Mouse (Mus musculus) heart, postnatal 14 days (tissue): Measurements from ENCODE around the gene Ccnf. TPM values are rescaled to one million over a fixed set of nuclear protein-coding genes. Genes with fewer than 3 reads are reported as not detected.
A peak's percentile ranks its signal among the peaks of the same experiment; 100 is the strongest.

Source experiments
- DNase-seq, 2 experiments: peaks; one replicate each; pipeline ENCODE4 v3.0.0; 2021 to 2022
- intact Hi-C: fragments of 180-260 bp; cut with DNase I; formaldehyde crosslinking; loops from one replicate; pipeline ENCODE4 v1.15.1; 2025
- long read RNA-seq, 2 experiments: library from polyadenylated mRNA; stranded (forward); transcript quantifications; one replicate each; pipeline ENCODE4 v2.0.0; 2021
- total RNA-seq, 2 experiments: library from RNA; stranded (reverse); gene quantifications; 2 replicates each; pipeline ENCODE4 v1.2.3; 2021

Ccnf gene
- total RNA-seq, result 1 to 10 TPM; 2.7 to 4.8 TPM
- long read RNA-seq, experiment 1, full-length matches to known transcripts, result 5 of 10 reads
- long read RNA-seq, experiment 1, partial matches to known transcripts, result 3 of 10 reads
- long read RNA-seq, experiment 1, other reads (novel, unspliced or antisense), result 2 of 10 reads
- long read RNA-seq, experiment 2, full-length matches to known transcripts, result 3 of 3 reads
- long read RNA-seq, experiment 2, partial matches to known transcripts, result 0 of 3 reads
- long read RNA-seq, experiment 2, other reads (novel, unspliced or antisense), result 0 of 3 reads

DNA sequence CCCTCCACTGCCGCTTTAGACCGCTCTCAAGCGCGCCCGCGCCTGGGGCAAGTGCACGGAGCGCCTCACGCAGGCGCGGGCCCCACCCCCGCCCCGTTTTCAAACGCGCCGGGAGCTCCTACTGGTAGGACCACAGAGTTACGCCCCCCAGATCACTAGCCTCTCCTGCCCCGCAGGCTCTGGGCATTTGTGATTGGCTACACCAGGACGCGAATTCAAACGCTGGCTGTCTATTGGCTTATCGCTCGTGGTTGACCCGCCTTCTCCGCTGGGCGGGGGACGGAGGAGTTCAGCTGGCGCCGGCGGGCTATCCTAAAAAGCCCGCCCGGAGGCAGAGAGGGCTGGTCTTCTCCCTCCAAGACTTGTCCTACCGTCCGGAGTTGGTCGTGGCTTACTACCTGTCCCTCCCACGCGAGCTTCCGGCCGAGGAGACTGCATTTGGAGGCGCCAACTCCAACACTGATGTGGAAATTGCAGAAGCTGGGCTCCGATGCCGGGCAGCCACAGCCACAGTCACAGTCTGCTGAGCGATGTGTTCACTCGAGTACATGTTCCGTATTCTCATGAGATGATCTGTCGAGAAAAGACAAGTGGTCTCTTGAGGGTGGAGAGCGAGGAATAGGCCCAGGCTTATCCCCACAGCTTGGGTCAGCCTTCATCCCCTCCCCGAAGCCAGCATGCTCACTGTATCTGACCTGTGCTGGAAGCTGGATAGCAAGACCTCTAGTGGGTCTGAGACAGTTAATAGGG is at the start of gene Ccnf:
TSS of gene Ccnf (minus strand) at position 165 of the 750 bp plus-strand sequence.
- intact Hi-C loops, result loop anchor here (5.0 kb wide), 2 partner anchors 44 to 79 kb away; partner anchors contain the start of genes Ntn3 and Tbc1d24
- peak; percentile 94 to 95 for DNase-seq

DNA sequence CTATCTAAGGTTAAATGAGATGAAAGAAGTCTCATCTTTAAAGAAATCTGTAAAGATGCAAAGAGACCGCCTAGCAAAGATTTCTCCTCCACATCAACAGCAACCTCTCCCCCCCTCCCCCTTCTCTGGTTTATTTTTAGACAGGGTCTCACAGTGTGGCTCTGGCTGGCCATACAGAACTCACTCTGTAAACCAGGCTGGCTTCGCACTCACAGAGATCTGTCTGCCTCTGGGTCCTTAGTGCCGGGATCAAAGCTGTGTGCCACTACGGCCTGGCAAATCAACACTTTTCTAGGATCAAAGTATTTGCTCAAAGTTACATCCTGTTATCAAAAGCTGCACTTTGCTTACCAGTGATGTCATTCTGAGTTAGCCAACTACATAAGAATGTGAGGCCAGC is 49.4 kb upstream of the Ccnf start:
- intact Hi-C loops, result no loop called here

DNA sequence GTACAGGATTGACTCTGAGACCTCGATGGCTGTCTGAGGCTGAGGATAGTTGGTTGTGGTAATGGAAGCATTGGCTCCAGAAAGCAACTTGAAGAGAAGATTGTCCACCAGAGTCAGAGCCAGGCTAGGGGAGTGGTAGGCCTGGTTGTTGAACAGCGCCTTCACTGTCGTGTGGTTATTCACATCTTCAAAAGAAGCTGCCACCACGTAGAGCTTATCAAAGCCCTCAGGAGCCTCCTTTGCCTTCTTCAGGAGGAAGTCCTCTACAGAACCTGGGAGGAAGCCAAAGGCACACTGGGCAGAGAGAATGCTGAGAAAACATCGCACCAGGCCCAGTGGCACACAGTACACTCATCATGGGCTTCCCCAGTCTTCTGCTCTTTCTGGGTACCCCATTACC is 38.1 kb upstream of the Ccnf start:
- no peak for DNase-seq
- intact Hi-C loops, result no loop called here

More for the DNA sequence above, 49.4 kb upstream of the Ccnf start:
- no peak for DNase-seq

DNA sequence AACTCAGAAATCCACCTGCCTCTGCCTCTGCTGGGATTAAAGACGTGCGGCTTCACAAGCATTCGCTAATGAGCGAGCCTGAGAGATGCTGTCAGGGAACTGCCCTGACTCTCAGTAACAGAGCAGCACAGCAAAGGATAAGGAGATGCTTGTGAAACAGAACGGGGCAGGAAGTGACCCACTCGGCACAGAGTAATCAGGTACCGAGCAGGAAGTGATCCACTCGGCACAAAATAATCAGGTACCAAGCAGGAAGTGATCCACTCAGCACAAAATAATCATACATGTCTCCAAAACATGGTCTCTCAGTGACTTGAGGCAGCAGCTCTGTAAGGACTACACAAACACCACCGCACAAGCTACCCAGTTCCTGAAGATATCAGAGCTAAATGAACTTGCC is 37.2 kb upstream of the Ccnf start:
- DNase-seq, result no peak
- intact Hi-C loops, result no loop called here

DNA sequence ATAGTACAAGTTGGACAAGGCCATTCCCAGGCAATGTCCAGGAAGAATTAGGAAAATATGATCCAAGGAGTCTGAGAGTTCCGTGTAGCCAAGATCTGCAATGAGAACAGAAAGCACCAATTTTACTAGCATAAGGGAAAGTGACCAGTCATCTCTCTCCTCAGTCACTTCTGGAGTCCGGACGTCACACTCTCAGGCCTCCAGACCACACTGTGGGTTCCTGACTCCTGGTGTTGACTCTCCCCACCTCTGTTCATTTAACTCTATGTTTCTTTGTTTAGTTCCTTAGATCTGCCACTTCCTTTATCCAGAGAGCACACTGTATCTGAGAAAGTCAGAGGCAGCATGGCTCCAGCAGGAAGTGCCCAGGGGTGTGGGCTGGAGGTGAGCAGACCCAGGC is 34.4 kb upstream of the Ccnf start:
- no peak for DNase-seq
- intact Hi-C loops, result no loop called here

DNA sequence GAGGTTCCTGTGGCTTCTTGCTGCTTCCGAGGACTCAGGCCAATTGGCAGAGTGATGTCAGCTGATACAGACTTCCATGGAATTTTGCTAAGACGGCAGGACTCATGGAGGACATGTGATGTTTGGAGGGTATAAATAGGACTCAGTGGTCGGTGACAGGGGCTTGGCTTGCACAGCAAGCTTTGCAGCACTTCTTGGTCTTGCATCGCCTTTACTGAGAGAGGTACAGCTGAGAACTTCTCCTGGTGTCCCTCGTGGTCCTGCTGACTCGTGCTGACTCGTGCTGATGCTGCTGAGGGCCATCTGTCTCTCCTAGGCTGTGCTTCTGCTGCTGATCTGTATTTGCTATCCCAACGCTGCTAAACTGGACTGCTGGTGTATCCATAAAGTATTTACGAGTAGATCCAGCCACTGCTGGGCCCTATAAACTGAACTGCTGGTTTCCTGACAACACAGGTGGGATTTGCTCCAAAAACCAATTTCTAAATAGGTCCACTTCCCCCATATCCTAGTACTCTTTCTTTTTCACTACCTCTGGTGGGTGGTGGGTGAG is 32.1 kb upstream of the Ccnf start:
- no peak for DNase-seq
- intact Hi-C loops, result no loop called here

DNA sequence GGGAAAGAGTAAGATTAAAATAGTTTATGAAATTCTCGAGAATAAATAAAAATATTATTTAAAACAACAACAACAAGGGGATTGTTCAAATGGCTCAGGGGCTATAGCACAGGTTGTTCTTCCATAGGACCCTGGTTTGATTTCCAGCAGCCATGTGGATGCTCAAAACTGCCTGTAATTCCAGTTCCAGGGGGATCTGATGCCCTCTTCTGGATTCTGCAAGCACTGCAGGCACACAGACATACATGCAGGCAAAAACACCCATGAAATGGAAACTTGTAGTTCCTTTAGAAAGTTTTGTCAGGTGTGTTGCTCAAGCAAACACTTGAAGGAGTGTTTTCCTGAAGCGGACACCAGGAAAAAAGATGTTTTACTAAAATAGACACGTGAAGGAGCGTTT is 31.4 kb upstream of the Ccnf start:
- intact Hi-C loops, result no loop called here
- no peak for DNase-seq

DNA sequence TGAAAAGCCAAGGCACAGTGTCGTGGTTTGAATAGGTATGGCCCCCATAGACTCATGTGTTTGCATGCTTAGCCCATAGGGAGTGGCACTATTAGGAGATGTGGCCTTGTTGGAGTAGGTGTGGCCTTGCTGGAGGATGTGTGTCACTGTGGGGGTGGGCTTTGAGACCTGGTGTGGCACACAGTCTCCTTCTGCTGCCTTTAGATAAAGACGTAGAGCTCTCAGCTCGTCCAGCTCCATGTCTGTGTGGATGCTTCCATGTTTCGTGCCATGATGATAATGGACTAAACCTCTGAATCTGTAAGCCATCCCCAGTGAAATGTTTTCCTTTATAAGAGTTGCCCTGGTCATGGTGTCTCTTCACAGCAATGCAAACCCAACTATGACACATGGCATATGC is 28.6 kb upstream of the Ccnf start:
- DNase-seq, result no peak
- intact Hi-C loops, result no loop called here

DNA sequence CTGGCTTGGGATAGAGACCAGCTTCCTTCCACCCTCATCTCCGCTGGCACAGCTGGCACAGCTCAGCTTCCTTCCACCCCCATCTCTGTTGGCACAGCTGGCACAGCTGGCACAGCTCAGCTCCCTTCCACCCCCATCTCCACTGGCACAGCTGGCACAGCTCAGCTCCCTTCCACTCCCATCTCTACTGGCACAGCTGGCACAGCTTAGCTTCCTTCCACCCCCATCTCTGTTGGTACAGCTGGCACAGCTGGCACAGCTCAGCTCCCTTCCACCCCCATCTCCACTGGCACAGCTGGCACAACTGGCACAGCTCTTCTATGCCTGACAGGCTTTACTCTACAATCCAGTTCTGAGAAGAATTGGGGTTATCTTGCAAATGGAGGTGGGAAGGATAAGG is 15.8 kb upstream of the Ccnf start:
- no peak for DNase-seq
- intact Hi-C loops, result no loop called here

DNA sequence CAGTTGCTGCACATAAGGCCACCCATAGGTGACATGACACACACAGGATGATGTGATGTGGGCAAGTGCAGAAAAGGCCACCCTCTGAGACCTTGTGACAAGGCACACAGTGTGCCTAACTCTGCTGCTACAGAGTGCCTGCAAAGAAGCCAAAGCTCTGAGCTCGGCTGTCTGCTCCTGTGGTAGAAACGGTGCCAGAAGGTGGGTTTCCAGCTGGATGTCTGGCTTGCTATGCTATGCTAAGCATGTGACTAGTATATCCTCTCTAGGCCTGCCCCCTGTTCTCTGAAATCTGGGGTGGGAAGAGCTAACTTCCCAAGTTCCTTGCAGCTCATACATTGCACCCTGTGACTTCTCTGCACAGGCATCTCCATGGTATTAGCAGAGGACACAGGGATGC is 13.5 kb upstream of the Ccnf start:
- no peak for DNase-seq
- intact Hi-C loops, result no loop called here

DNA sequence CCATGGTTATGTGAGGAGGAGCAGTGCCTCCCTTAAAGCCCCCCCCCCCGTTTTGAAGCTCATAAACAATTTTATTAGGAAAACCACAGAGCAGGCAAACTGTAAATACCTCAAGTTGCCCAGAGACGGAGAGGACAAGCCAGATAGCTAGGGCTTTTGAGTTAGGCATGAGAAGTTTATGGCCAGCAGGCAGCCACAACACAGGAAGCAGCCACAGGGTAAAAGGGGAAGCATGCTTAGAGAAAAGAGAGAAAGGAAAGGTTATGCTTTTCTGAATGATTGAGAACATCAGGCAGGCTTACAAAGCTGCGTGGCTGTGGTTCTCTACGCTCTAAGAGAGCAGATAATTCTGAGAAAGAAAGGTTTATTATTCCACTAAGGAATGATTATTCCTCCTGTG is 9.2 kb upstream of the Ccnf start:
- intact Hi-C loops, result no loop called here
- DNase-seq, result no peak

DNA sequence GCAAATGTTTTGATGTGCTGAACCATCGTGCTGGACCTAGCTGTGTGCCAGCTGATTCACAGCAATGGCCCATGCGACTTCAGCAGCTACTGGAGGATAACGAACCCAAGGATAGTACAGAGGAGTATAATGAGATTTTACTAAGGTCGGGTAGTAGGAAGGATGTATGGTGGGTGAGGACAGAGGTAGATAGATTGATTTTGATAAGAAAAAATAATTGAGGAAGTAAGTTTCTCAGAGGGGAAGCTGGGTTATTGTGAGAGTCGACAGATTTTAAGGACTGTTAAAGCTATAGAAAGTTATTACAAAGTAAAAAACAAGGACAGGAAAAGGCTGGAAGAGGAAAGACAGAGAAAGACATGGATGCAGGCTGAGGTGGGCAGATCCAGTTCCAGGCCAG is 8.4 kb upstream of the Ccnf start:
- no peak for DNase-seq
- intact Hi-C loops, result no loop called here

DNA sequence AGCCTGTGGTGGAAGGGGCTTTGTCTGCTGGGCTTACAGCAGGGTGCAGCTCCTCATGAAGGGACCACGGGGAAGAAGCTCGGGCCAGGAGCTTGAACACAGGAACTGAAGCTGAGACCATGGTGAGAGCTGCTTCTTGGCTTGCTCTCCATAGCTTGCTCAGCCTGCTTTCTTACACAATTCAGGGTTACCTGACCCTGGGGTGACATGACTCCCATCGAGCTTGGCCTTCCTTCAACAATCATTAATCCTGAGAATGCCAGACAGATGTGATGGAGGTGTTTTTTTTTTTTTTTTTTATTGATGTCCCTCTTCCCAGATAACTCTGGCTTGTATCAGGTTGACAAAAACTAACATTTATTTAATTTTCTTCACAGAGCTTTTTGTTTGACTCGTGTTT is 7.7 kb upstream of the Ccnf start:
- DNase-seq, result no peak
- intact Hi-C loops, result no loop called here

DNA sequence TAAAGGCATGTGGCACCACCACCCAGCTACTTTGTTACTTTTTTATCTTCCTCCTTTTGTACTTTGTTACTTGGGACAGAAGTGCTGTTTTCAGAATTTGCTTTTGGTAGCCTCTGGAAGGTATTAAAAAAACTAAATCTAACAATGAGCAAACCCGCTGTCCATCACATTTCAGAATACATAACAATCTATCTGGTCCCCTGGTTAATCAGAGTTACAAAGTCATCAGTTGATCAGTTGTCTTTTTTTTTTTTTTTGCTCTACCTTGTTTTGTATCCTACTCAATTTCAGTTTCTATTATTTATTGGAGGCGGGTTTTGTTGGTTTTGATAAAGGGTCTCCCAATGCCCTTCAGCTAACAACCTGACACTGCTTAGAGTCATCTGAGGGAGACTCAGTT is 1.0 kb upstream of the Ccnf start:
- no peak for DNase-seq
- intact Hi-C loops, result loop anchor here (5.0 kb wide), 2 partner anchors 45 to 80 kb away; partner anchors contain the start of genes Ntn3 and Tbc1d24

DNA sequence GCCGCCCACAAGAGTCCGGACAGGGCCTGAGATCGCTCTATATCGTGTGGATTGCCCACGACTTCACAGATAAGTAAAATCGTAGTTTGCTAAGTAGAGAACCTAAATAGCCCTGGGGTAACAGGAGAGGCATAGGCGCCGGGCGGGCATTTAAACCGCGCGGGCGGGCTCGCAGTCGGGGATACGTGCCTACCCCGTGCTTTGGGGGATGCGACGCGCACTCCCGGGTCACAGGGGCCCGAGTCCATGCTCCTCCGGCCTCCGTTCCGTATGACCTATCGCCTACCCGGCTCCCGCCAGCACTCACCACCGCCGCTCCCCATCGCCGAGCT is 330 bp downstream of the Ccnf start:
- intact Hi-C loops, result loop anchor here (5.0 kb wide), 2 partner anchors 44 to 79 kb away; partner anchors contain the start of genes Ntn3 and Tbc1d24
- no peak for DNase-seq

DNA sequence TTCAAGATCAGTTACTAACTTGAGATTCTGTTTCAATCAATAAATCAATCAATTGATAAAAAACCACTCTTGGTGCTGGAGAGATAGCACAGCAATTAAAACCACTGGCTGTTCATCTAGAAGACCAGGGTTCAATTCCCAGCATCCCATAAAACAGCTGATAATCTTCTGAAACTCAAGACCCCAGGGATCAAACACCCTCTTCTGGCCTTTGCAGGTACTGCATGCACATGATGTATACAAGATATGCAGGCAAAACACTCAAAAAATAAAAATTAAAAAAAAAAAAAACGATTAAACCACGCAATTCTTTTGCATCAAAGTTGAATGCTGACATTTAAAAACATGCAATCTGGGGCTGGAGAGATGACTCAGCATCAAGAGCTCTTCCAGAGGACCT is 2.6 kb downstream of the Ccnf start:
- intact Hi-C loops, result no loop called here
- no peak for DNase-seq

DNA sequence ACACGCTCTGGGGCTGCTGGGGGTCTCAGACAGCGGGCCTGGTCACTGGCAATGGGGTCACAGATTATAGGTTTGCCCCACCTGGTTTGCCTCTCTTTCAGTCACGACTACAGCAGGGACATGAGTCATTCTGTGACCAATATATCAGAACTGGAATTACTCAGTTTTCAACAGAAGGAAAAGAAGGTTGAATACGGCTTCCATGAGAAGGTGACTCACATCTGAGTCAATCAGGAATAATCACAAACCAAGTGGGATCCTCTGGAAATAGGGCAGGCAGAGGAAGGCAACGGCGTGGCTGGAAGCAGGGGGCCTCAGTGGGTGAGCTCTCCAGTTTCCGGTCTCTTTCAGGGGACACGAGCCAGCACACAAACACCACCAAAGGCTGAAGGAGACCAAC is 7.2 kb downstream of the Ccnf start:
- intact Hi-C loops, result loop anchor here (5.0 kb wide), 1 partner anchor 67 kb away; no protein-coding TSS in a partner anchor
- DNase-seq, result no peak

DNA sequence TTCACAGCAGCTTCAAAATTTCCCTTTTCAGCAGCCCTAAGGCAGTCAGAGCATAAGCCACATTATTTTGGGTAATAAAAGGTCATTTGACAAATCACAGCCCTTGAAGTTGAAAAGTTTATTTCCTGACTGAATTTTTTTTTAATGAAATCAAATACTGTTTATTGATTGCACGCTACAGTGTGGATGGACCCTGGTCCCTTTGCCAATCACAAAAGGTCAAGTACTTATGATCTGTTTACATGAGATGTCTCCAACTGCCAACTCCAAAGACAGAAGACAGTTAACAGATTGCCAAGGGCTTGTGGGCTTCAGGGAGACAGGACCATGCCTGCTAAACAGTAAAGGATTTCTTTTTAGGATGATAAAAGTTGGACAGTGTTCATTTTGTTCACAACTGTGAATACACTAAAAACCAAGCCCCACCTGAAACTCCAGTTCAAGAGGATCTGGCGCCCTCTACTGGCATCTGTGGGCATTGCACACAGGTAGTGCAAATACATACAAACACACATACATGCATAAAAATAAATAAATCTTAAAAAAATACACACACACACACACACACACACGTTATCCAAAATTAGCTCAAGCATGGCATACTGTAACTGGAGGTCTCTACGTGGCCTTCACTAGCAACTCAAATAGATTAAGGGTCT is 7.8 kb downstream of the Ccnf start:
- DNase-seq, result peak in 1 of 2 experiments; percentile 46
- intact Hi-C loops, result loop anchor here (5.0 kb wide), 1 partner anchor 66 kb away; no protein-coding TSS in a partner anchor

DNA sequence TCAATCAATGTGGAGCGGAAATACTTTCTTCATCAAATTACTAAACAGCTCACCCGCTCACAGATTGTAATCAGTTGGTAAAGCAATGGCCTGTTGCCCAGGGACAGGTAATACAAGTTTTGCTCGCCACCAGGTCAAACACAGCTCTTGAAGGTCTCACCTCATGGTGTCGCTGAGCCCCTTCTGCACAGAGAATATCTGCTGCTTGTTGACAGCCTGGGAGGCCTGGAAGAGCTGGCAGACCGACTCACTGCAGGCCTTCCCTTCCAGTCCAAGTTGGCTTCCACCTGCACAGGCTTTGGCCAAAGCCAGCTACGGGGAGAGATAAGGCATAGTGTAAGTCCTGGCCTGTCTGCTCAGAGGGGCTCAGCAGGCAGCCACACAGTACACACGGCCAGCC is 14.4 kb downstream of the Ccnf start:
- intact Hi-C loops, result loop anchor here (5.0 kb wide), 1 partner anchor 70 kb away; no protein-coding TSS in a partner anchor
- peak; percentile 43 to 56 for DNase-seq

DNA sequence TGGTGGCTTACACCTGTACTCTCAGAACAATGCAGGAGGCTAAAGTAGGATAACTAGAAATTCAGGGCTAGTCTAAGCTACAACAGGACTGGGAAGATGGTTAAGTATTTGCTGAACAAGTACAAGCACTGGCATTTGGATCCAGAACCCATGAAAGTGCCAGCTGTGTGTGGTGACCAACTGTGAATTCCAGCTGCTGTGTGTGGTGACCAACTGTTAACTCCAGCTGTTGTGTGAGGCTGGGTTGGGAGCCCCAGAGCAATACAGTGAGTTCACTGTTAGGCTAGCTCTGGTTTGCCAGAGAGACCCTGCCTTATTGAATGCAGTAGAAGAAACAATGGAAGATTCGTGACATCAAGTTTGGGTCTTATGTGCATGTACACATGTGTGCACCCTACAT is 14.8 kb downstream of the Ccnf start:
- intact Hi-C loops, result loop anchor here (5.0 kb wide), 1 partner anchor 71 kb away; no protein-coding TSS in a partner anchor

DNA sequence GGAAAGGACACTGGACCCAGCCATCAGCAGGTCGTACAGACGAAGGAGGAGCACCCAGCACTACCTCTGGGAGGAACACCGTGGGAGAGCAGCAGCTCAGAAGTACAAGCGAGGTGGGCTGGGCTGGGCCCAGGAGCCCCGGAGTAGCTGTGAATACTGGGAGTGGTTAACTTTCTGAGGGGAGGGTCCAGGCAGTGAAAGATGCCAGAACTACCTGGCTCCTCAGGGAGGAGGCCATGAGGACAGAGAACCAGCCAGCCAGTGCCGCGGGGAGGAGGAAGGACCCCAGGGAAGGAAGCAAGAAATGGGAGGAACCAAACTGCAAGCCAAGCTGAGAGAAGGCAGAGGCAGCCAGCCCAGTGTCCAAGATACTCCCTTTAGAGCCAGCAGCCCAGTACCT is 23.3 kb downstream of the Ccnf start:
- DNase-seq, result no peak
- intact Hi-C loops, result no loop called here

More for the DNA sequence above, 14.8 kb downstream of the Ccnf start:
- no peak for DNase-seq
